Mouse (Mus musculus) kidney, embryonic 16.5 days (tissue): ENCODE measurements around the gene Exoc4. TPM values are rescaled to one million over a fixed set of nuclear protein-coding genes. Genes with fewer than 3 reads are reported as not detected.

Experiments
- ATAC-seq: fragments of 200-750 bp; cut with Nextera tagmentation; 2 replicates; pipeline ENCODE4 v1.8.0; 2017; ENCODE audit warnings: moderate TSS enrichment; ENCODE audit not compliant: low FRiP score, low TSS enrichment
- H3K27ac ChIP-seq: fragments of 300-500 bp; sonication (generic); 2 replicates; pipeline ENCODE4 v1.5.1; 2014; ENCODE audit warnings: low read length
- H3K27me3 ChIP-seq: fragments of 300-500 bp; sonication (generic); 2 replicates; pipeline ENCODE4 v1.6.1; 2014; ENCODE audit warnings: low read length, control low read depth, mixed read lengths; ENCODE audit not compliant: insufficient read depth
- H3K36me3 ChIP-seq: fragments of 300-500 bp; sonication (generic); 2 replicates; pipeline ENCODE4 v1.6.1; 2014; ENCODE audit warnings: low read length, control low read depth, mixed read lengths; ENCODE audit not compliant: insufficient read depth
- H3K4me1 ChIP-seq: fragments of 300-500 bp; sonication (generic); 2 replicates; pipeline ENCODE4 v1.6.1; 2014; ENCODE audit warnings: low read length, control low read depth, mixed read lengths; ENCODE audit not compliant: insufficient read depth
- H3K4me2 ChIP-seq: fragments of 300-500 bp; sonication (generic); replicated peaks from 2 replicates; pipeline ENCODE4 v1.6.1; 2014; ENCODE audit warnings: low read depth, low read length
- H3K4me3 ChIP-seq: fragments of 300-500 bp; sonication (generic); 2 replicates; pipeline ENCODE4 v1.5.1; 2014; ENCODE audit warnings: mild to moderate bottlenecking, low read length
- H3K9ac ChIP-seq: fragments of 300-500 bp; sonication (generic); replicated peaks from 2 replicates; pipeline ENCODE4 v1.6.1; 2014; ENCODE audit warnings: low read length
- H3K9me3 ChIP-seq: fragments of 300-500 bp; sonication (generic); 2 replicates; pipeline ENCODE4 v1.6.1; 2016; ENCODE audit warnings: low read length, control low read depth
- WGBS: fragments of 180-500 bp; shearing (Covaris S2); extraction: QIAGEN DNeasy Blood & Tissue Kit; methylation state at CpG from one replicate; pipeline ENCODE4 v1.1.7; 2014; 5-methylcytosine and 5-hydroxymethylcytosine counted together
- polyA plus RNA-seq: library from polyadenylated mRNA; unstranded; fragments of >200 nt; fragmentation: Nextera tagmentation; extraction: Ambion mirVana; gene quantifications from 2 replicates; pipeline ENCODE4 v1.2.1, GENCODE M21; 2015

The Exoc4 gene
- polyA plus RNA-seq, 1 experiment from 2014 or later = 39.4 TPM

DNA sequence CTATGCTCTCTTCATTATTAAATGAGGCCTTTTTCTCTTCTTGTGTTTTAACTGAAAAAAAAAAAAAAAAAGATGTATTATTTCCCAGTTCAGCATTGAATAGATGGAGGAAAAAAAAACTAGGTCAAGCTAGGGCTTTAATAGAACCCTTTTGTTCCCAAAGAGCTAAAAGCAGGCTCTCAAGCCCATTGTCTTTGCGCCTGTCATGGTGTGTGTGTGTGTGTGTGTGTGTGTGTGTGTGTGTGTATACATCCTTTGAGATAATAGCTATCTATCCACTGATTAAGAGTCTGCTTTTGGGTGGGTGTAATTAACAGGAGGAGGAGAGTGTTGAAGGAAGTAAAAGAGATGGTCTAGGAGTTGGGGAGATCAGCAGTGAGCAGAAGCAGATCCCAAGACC, 594.0 kb downstream of the Exoc4 start:
- H3K4me2 ChIP-seq = no peak overlapping the region
- no peak overlapping the region for H3K9ac ChIP-seq
- 100% methylated on average over 1 of the region's 1 CpGs for WGBS
- ATAC-seq = no peak
- H3K4me3 ChIP-seq = no peak overlapping the region
- H3K27me3 ChIP-seq = no peaks in the 10 kb centered on the region
- no peaks in the 10 kb centered on the region for H3K9me3 ChIP-seq
- H3K36me3 ChIP-seq = 0 out of 2 replicates have a peak, but pooled peaks cover 4% of the 10 kb centered on the region
- no peak overlapping the region for H3K27ac ChIP-seq
- H3K4me1 ChIP-seq = no peaks in the 10 kb centered on the region

DNA sequence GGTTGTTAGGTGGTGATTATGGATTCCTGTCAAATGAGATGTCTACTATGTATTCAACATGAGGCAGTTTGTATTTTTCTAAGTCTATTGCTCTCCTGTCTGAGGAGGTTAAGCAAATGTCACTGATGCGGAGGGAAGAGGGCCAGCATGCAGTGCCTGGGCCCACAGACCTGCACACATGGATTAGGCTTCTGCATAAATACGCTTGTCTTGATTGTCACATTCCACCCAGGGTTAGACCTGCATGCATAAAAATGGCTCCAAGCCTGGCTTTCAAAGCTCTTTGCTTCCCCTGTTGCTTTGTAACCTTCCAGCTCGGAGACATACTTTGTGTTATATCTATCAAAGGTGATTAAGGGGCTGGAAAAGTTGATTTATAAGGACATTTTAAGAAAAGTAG, 610.2 kb downstream of the Exoc4 start:
- Histone ChIP-seq H3K4me1 (no peaks in the 10 kb centered on the region), H3K27me3 (no peaks in the 10 kb centered on the region), H3K9ac (no peak overlapping the region), H3K27ac (no peak overlapping the region), H3K36me3 (no peaks in the 10 kb centered on the region), H3K9me3 (no peaks in the 10 kb centered on the region), H3K4me3 (no peak overlapping the region), H3K4me2 (no peak overlapping the region)
- ATAC-seq = no peak
- 63% methylated on average over 3 of the region's 3 CpGs for WGBS

DNA sequence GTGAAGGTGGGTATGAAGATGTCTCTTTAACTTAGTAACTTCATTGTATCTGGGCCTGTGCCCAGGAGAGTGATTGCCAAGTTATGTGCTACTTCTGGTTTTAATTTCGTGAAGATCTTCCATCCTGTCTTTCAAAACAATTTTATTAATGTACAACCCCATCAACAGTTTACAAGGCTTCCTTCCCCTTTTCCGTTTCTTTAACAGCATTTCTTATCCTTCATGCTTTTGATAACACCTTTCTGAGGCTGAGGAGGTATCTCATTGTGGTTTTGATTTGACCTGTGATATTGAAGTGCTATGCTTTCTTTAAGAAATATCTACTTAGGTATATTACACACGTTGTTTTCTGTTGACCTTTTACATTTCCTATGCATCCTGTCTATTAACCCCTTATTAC, 616.9 kb downstream of the Exoc4 start:
- no peaks in the 10 kb centered on the region for H3K27me3 ChIP-seq
- 64% methylated on average over 3 of the region's 3 CpGs for WGBS
- H3K4me3 ChIP-seq = no peak overlapping the region
- H3K9ac ChIP-seq = no peak overlapping the region
- no peak for ATAC-seq
- H3K4me1 ChIP-seq = 0 out of 2 replicates have a peak, but pooled peaks cover under 1% of the 10 kb centered on the region
- H3K4me2 ChIP-seq = no peak overlapping the region
- no peak overlapping the region for H3K27ac ChIP-seq
- H3K36me3 ChIP-seq = no peaks in the 10 kb centered on the region
- no peaks in the 10 kb centered on the region for H3K9me3 ChIP-seq

DNA sequence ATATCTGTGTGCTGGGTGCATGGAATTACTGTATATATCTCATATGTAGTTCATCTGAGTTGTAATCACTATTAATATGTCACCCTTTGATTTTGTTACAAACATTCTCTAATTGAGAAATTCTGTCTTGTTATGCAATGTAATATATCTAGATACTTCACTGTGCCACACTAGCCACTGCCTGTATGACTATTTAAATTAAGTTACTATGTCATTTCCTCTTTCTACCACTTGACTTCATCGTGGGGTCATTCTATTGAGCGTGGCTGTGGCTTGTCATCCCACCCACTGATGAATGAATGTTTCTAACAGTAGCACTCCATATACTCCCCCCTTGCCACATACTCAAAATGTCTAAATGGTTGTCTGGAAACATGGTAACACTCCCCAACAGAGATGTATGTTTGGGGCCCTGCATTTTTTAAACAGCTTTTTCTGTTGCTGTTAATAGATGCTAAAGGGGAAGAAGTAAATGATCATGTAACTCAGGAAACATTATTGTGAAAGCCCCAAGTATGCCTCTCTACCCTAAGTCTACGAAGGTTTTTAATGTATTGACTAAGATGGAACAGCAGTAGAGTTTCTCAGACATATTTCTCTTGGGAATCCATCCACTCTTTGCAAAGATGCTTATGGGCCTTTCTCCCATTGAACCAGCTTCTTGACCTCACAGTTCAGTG, 618.2 kb downstream of the Exoc4 start:
- Histone ChIP-seq H3K36me3 (no peaks in the 10 kb centered on the region), H3K4me3 (no peak overlapping the region), H3K27me3 (no peaks in the 10 kb centered on the region), H3K4me2 (no peak overlapping the region), H3K9ac (no peak overlapping the region), H3K27ac (no peak overlapping the region), H3K4me1 (peaks cover 5% of the 10 kb centered on the region), H3K9me3 (no peaks in the 10 kb centered on the region)
- no peak for ATAC-seq
- WGBS = 84% methylated on average over 3 of the region's 3 CpGs

DNA sequence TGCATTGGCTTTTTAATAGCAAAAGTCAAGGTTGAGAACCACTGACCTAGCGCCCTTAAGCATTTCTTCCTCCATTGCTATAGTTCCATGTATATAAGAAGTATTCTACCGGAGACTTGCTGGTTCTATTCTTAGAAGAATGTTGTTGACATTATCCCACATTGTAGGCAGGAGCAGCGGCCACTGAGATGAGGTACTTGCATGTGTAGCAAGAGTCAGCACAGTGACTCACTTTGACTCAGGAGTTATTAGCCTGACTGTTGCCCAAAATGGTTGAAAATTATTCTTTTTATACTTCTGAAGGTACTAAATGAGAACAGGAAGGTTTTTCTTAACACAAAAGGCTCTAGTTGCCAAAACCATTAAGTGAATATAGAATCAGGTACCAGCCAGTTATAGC, 620.4 kb downstream of the Exoc4 start:
- H3K9me3 ChIP-seq = no peaks in the 10 kb centered on the region
- no peak overlapping the region for H3K27ac ChIP-seq
- peaks cover 8% of the 10 kb centered on the region for H3K4me1 ChIP-seq
- no peak overlapping the region for H3K9ac ChIP-seq
- ATAC-seq = no peak
- no peak overlapping the region for H3K4me3 ChIP-seq
- no peaks in the 10 kb centered on the region for H3K27me3 ChIP-seq
- H3K36me3 ChIP-seq = no peaks in the 10 kb centered on the region
- WGBS = 93% methylated on average over 3 of the region's 3 CpGs
- no peak overlapping the region for H3K4me2 ChIP-seq

- Histone ChIP-seq H3K4me3 (no peak overlapping the region), H3K27ac (no peak overlapping the region), H3K27me3 (no peaks in the 10 kb centered on the region), H3K36me3 (no peaks in the 10 kb centered on the region), H3K9ac (no peak overlapping the region), H3K9me3 (no peaks in the 10 kb centered on the region), H3K4me1 (peaks cover 8% of the 10 kb centered on the region), H3K4me2 (no peak overlapping the region)
- WGBS = 80% methylated on average over 9 of the region's 9 CpGs
- ATAC-seq = no peak
Observed at GRCm38 (mm10) chr6:33870468-33871142, 621.7 kb downstream of the Exoc4 start.

- peaks cover 8% of the 10 kb centered on the region for H3K4me1 ChIP-seq
- no peak overlapping the region for H3K27ac ChIP-seq
- H3K4me2 ChIP-seq = no peak overlapping the region
- H3K36me3 ChIP-seq = no peaks in the 10 kb centered on the region
- ATAC-seq = no peak
- 79% methylated on average over 1 of the region's 1 CpGs for WGBS
- no peaks in the 10 kb centered on the region for H3K27me3 ChIP-seq
- H3K4me3 ChIP-seq = no peak overlapping the region
- no peak overlapping the region for H3K9ac ChIP-seq
- no peaks in the 10 kb centered on the region for H3K9me3 ChIP-seq
Observed at GRCm38 (mm10) chr6:33871286-33871685, 622.4 kb downstream of the Exoc4 start.

DNA sequence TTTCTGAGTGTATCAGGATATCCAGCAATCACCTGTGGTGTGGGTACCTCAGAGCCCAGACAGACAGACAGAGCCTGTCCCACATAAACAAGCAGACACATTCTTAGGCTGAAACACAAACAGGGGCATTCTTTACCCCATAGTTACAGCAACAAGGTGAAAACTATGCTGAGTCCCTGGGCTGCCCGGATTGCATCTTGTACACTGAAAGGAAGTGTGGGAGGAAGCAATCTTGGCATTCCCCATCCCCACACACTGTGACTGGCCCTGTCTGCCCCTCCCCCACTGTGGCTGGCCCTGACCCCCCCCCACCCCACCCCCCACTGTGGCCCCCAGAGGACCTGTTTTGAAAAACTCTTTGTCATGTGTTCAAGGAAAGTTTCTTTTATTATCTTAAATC, 623.3 kb downstream of the Exoc4 start:
- 24% methylated on average over 1 of the region's 1 CpGs for WGBS
- no peak for ATAC-seq
- no peak overlapping the region for H3K27ac ChIP-seq

GRCm38 (mm10) chr6:33873000-33873399, 624.1 kb downstream of the Exoc4 start:
- Histone ChIP-seq H3K9ac (no peak overlapping the region), H3K27me3 (no peaks in the 10 kb centered on the region), H3K4me3 (no peak overlapping the region), H3K4me2 (no peak overlapping the region), H3K36me3 (no peaks in the 10 kb centered on the region), H3K4me1 (peaks cover 8% of the 10 kb centered on the region), H3K27ac (no peak overlapping the region), H3K9me3 (no peaks in the 10 kb centered on the region)
- ATAC-seq = no peak
- WGBS = 82% methylated on average over 5 of the region's 5 CpGs

More for the DNA sequence above, 623.3 kb downstream of the Exoc4 start:
- H3K9me3 ChIP-seq = no peaks in the 10 kb centered on the region
- H3K4me1 ChIP-seq = peaks cover 8% of the 10 kb centered on the region
- H3K27me3 ChIP-seq = no peaks in the 10 kb centered on the region
- H3K36me3 ChIP-seq = no peaks in the 10 kb centered on the region
- no peak overlapping the region for H3K9ac ChIP-seq
- H3K4me3 ChIP-seq = no peak overlapping the region
- no peak overlapping the region for H3K4me2 ChIP-seq

DNA sequence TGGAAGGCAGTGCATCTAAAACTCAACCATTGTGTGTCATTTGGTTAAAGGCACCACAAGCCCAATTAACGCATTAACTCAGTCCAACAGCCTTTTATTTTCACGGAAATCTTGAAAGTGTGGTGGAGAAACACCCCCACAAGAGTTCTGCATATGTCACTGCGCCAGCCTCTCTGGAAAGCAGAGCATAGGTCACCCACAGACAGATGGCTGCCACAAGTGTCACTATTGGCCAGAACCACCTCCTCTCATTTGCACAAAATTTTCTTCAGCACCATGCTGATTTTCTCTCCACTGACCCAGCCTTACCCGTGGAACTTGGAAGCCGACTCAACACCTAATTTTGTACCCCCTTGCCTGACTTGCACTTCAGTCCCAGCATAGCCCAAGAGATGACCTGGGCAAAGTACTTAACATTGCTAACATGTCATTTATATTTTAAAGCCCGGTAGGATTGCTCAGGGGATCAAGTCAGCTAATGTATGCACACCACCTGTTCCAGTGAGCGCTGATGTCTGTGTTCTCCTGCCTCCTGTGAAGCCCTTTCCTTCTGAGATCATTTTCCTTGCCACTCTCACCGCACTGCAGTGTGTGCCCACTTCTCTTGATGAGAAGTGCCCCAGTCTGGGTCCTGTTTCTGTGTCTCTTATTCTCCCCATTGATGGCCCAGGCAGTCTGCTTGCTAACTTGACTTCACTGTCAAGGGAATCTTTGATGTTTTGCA, 625.6 kb downstream of the Exoc4 start:
- no peak overlapping the region for H3K27ac ChIP-seq
- H3K4me2 ChIP-seq = no peak overlapping the region
- H3K9ac ChIP-seq = no peak overlapping the region

More for the DNA sequence above, 625.6 kb downstream of the Exoc4 start:
- Histone ChIP-seq H3K27me3 (no peaks in the 10 kb centered on the region), H3K36me3 (no peaks in the 10 kb centered on the region), H3K9me3 (no peaks in the 10 kb centered on the region), H3K4me3 (no peak overlapping the region), H3K4me1 (peaks cover 8% of the 10 kb centered on the region)
- 75% methylated on average over 8 of the region's 8 CpGs for WGBS
- no peak for ATAC-seq
